Mouse (Mus musculus) small intestine, adult 2 months (tissue): ENCODE results near the gene Pitx1. TPM values are rescaled to one million over a fixed set of nuclear protein-coding genes. Genes with fewer than 3 reads are reported as not detected.

ENCODE experiments used
- H3K27ac ChIP-seq: fragments of 200-500 bp; 2 replicates; pipeline ENCODE4 v1.5.1; 2012; ENCODE audit warnings: low read depth, low read length, control low read depth, inconsistent platforms; ENCODE audit not compliant: insufficient read depth
- H3K27me3 ChIP-seq: fragments of 200-500 bp; 2 replicates; pipeline ENCODE4 v1.6.1; 2012; ENCODE audit warnings: mild to moderate bottlenecking, moderate library complexity, low read length, inconsistent platforms; ENCODE audit not compliant: control insufficient read depth, insufficient read depth
- H3K36me3 ChIP-seq: fragments of 200-500 bp; 2 replicates; pipeline ENCODE4 v1.6.1; 2012; ENCODE audit warnings: mild to moderate bottlenecking, low read length, control low read depth, inconsistent platforms; ENCODE audit not compliant: control insufficient read depth, insufficient read depth
- H3K4me1 ChIP-seq: fragments of 200-500 bp; 2 replicates; pipeline ENCODE4 v1.6.1; 2012; ENCODE audit warnings: low read length, inconsistent platforms, mixed read lengths; ENCODE audit not compliant: control insufficient read depth, insufficient read depth, insufficient read length
- H3K4me3 ChIP-seq: fragments of 200-500 bp; 2 replicates; pipeline ENCODE4 v1.5.1; 2012; ENCODE audit warnings: low read depth, mild to moderate bottlenecking, control low read depth, inconsistent platforms, low read length, moderate library complexity
- CTCF ChIP-seq: fragments of 200-500 bp; IDR thresholded peaks from 2 replicates; pipeline ENCODE4 v1.5.1; 2012; ENCODE audit warnings: low read depth, mild to moderate bottlenecking, control low read depth, inconsistent platforms, low read length, moderate library complexity, mixed read lengths; ENCODE audit not compliant: insufficient replicate concordance, insufficient read length; ENCODE audit errors: extremely low read depth
- POLR2A ChIP-seq: fragments of 200-500 bp; IDR thresholded peaks from 2 replicates; pipeline ENCODE4 v1.6.1; 2012; ENCODE audit warnings: low read depth, mild to moderate bottlenecking, control low read depth, inconsistent platforms, low read length, moderate library complexity
- WGBS: fragments of 180-500 bp; shearing (Covaris S2); methylation state at CpG from one replicate; pipeline ENCODE4 v1.1.7; 2018; 5-methylcytosine and 5-hydroxymethylcytosine counted together
- polyA plus RNA-seq: library from polyadenylated mRNA; depleted of rRNA; stranded (reverse); fragments of >200 nt; gene quantifications from 2 replicates; pipeline ENCODE4 v1.2.3, GENCODE M21; 2012

The Pitx1 gene
- polyA plus RNA-seq, 1 experiment = 20.3 TPM

DNA sequence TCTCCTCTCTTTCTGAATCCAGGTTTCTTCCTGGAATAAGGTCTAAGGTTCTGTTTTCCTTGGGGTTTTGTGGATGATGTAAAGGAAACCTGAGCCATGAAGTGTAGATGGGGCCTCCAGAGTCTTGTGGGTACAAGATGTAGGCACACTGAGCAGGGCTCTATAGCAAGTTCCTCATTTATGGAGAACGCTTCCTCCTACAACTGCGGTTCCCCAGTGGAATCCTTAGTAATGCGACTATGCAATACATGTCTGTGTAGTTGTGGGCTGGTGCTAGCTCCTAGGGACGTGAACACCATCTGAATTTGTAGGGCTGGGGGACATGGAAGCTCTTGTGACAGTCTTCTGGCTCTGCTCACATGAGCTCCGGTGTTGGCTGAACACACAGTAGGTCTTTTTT is 22.5 kb upstream of the Pitx1 start:
- TF ChIP-seq CTCF (no peak), POLR2A (no peak)
- no peaks in the 10 kb centered on the region for H3K27me3 ChIP-seq
- H3K4me3 ChIP-seq = no peak overlapping the region
- no peaks in the 10 kb centered on the region for H3K36me3 ChIP-seq
- peaks cover 4% of the 10 kb centered on the region; the same call in 1 of the 2 replicates for H3K4me1 ChIP-seq
- 86% methylated on average over 5 of the region's 5 CpGs for WGBS
- no peak overlapping the region for H3K27ac ChIP-seq

DNA sequence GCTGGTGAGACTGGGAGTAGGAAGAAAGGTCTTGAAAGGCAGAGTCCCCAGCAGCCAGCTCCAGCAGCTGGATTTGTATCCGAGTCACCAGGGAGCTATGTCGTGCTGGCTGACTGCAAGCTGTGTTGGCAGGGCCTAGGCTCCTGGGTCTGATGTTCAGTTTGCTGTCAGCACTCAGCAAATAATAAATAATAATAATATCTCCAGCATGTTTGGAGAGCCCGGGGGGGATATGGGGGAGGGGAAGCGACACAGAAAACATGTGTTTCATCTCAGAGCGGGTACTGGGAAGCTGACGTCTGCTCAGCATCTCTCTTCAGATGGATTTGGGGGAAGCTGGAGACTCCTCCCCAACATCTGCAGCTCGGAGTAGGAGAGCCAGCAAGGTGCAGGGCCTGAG is 19.8 kb upstream of the Pitx1 start:
- Histone ChIP-seq H3K27me3 (no peaks in the 10 kb centered on the region), H3K27ac (no peak overlapping the region), H3K4me1 (peaks cover 3% of the 10 kb centered on the region; the same call in 1 of the 2 replicates), H3K36me3 (no peaks in the 10 kb centered on the region), H3K4me3 (no peak overlapping the region)
- TF ChIP-seq POLR2A (no peak), CTCF (no peak)
- 71% methylated on average over 7 of the region's 7 CpGs for WGBS

DNA sequence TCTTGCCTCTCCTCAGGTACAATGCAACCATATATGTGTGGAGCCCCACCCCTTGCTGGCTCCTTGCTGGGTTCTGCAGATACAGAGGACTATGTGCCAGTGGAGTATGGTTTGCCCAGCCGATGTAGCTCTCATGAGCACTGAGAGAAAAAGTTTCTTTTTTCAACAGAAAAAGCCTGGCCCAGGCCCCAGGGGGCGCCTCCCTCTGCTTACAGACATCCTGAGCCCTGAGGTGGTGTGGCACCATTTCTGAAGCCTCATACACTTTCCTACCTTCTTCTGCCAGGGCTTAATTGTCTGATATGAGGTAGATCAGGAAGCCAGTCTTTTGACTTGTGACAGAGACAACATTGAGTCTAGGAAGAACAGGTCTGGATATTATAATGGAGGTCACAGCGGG is 16.2 kb upstream of the Pitx1 start:
- Histone ChIP-seq H3K27me3 (no peaks in the 10 kb centered on the region), H3K4me3 (no peak overlapping the region), H3K36me3 (no peaks in the 10 kb centered on the region), H3K27ac (no peak overlapping the region), H3K4me1 (peaks cover 12% of the 10 kb centered on the region; the same call in 1 of the 2 replicates)
- TF ChIP-seq CTCF = peak; percentile 5; the same call in 1 of the 2 replicates
- TF ChIP-seq POLR2A = no peak
- WGBS = 73% methylated on average over 3 of the region's 3 CpGs

GRCm38 (mm10) chr13:55850726-55851125 is 14.7 kb upstream of the Pitx1 start:
- Histone ChIP-seq H3K27me3 (no peaks in the 10 kb centered on the region), H3K4me1 (peaks cover 14% of the 10 kb centered on the region; the same call in 1 of the 2 replicates), H3K4me3 (no peak overlapping the region), H3K27ac (no peak overlapping the region), H3K36me3 (no peaks in the 10 kb centered on the region)
- 90% methylated on average over 5 of the region's 5 CpGs for WGBS
- no peak for TF ChIP-seq POLR2A
- no peak for TF ChIP-seq CTCF

- Histone ChIP-seq H3K4me3 (no peak overlapping the region), H3K36me3 (no peaks in the 10 kb centered on the region), H3K27me3 (no peaks in the 10 kb centered on the region), H3K27ac (peak overlapping the region; percentile 1; the same call in 1 of the 2 replicates), H3K4me1 (peaks cover 14% of the 10 kb centered on the region; the same call in 1 of the 2 replicates)
- TF ChIP-seq POLR2A (no peak), CTCF (no peak)
- 11% methylated on average over 13 of the region's 13 CpGs for WGBS
These were observed 12.7 kb upstream of the Pitx1 start for GRCm38 (mm10) chr13:55848604-55849190.

- Histone ChIP-seq H3K36me3 (no peaks in the 10 kb centered on the region), H3K27me3 (no peaks in the 10 kb centered on the region), H3K27ac (no peak overlapping the region), H3K4me1 (peaks cover 14% of the 10 kb centered on the region; the same call in 1 of the 2 replicates), H3K4me3 (peak overlapping the region; percentile 45)
- TF ChIP-seq POLR2A (no peak), CTCF (no peak)
- WGBS = 5% methylated on average over 10 of the region's 10 CpGs
These were observed 11.8 kb upstream of the Pitx1 start for GRCm38 (mm10) chr13:55847805-55848204.

DNA sequence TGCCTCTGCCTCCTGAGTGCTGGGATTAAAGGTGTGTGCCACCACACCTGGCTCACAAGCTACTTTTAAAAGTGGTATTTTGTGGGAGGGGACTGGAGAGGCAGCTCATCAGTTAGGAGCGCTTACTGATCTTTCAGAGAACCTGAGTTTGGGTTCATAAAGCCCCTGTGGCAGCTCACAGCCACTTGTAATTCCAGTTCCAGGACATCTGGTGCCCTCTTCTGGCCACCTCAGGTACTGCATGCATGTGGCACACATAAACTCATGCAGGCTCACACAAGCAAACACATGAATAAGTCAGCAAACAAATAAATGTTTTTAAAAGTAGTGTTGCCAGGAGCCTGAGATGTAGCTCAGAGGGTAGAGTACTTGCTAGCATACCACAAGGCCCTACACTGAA is 7.7 kb upstream of the Pitx1 start:
- no peak overlapping the region for H3K27ac ChIP-seq

More for the DNA sequence above, 7.7 kb upstream of the Pitx1 start:
- TF ChIP-seq CTCF = peak; percentile 43; the same call in 1 of the 2 replicates
- no peak for TF ChIP-seq POLR2A
- no peaks in the 10 kb centered on the region for H3K27me3 ChIP-seq
- H3K36me3 ChIP-seq = no peaks in the 10 kb centered on the region
- H3K4me1 ChIP-seq = peaks cover 14% of the 10 kb centered on the region; the same call in 1 of the 2 replicates
- WGBS = 100% methylated on average over 1 of the region's 1 CpGs
- H3K4me3 ChIP-seq = no peak overlapping the region
